Mouse (Mus musculus) midbrain, embryonic 10.5 days (tissue): ENCODE results near the gene Tfeb. TPM values are rescaled to one million over a fixed set of nuclear protein-coding genes. Genes with fewer than 3 reads are reported as not detected.

Source experiments
- DNase-seq: peaks from one replicate; pipeline ENCODE4 v3.0.0-alpha.2; 2017; ENCODE audit warnings: low spot score
- H3K27ac ChIP-seq: fragments of 300-500 bp; sonication (generic); replicated peaks from 2 replicates; pipeline ENCODE4 v1.5.1; 2016; ENCODE audit warnings: mild to moderate bottlenecking
- H3K27me3 ChIP-seq: fragments of 300-500 bp; sonication (generic); 2 replicates; pipeline ENCODE4 v1.6.1; 2016; ENCODE audit warnings: low read depth, mild to moderate bottlenecking; ENCODE audit not compliant: poor library complexity, severe bottlenecking
- H3K36me3 ChIP-seq: fragments of 300-500 bp; sonication (generic); 2 replicates; pipeline ENCODE4 v1.6.1; 2016; ENCODE audit warnings: mild to moderate bottlenecking, moderate library complexity
- H3K4me1 ChIP-seq: fragments of 300-500 bp; sonication (generic); 2 replicates; pipeline ENCODE4 v1.6.1; 2016
- H3K4me3 ChIP-seq: fragments of 300-500 bp; sonication (generic); 2 replicates; pipeline ENCODE4 v1.5.1; 2016; ENCODE audit warnings: mild to moderate bottlenecking, moderate library complexity
- H3K9me3 ChIP-seq: fragments of 300-500 bp; sonication (generic); replicated peaks from 2 replicates; pipeline ENCODE4 v1.6.1; 2016; ENCODE audit warnings: mild to moderate bottlenecking
- WGBS: fragments of 180-500 bp; shearing (Covaris S2); methylation state at CpG from one replicate; pipeline ENCODE4 v1.1.7; 2016; 5-methylcytosine and 5-hydroxymethylcytosine counted together
- polyA plus RNA-seq: library from polyadenylated mRNA; unstranded; fragments of >200 nt; fragmentation: Nextera tagmentation; extraction: Ambion mirVana; gene quantifications from 2 replicates; pipeline ENCODE4 v1.2.1, GENCODE M21; 2016

The Tfeb gene
- polyA plus RNA-seq, 1 experiment from 2014 or later: 1.9 TPM

DNA sequence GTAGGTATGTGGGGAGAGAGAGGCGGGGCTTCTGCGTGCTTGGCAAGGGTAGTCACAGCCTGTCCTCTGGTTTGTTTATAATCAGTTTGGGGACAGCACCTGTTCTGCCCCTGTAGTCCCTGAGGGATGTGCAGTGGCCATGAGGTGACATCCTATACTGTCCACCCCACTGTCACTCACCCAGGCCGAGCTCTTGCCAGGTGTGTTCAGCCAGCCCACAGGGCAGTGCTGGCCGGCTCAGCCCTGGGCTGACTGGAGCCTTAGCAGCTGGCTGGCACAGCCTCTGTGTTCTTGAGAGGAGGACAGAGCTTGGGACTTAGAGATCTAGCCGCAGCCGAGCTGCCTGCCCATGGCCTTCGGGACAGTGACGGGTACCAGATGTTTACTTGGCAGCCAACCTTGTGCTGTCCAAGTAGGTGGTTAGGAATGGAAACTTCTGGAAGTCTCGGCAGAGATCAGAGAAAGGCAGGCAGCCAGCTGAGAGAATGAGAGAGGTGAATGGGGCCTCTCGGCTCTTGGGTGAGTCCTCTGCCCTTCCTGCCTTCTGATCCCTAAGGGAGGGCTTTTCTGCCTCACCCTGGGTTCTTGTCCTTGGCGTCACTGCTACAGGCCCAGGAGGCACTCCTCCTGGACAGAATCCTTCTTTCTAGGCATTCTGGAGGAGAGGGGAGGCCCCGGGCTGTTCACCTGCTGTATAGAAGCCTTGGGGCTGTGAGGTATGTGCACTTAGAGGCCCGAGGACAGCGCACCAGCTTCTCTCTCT is 12.1 kb downstream of the Tfeb start:
- Histone ChIP-seq H3K4me1 (peaks cover 9% of the 10 kb centered on the region; the same call in 1 of the 2 replicates), H3K4me3 (no peak overlapping the region), H3K27me3 (no peaks in the 10 kb centered on the region), H3K9me3 (peaks cover 13% of the 10 kb centered on the region; the same call in 1 of the 2 replicates), H3K36me3 (no peaks in the 10 kb centered on the region), H3K27ac (peak overlapping the region; percentile 55; the same call in 1 of the 2 replicates)
- WGBS: 76% methylated on average over 14 of the region's 14 CpGs
- DNase-seq: no peak

DNA sequence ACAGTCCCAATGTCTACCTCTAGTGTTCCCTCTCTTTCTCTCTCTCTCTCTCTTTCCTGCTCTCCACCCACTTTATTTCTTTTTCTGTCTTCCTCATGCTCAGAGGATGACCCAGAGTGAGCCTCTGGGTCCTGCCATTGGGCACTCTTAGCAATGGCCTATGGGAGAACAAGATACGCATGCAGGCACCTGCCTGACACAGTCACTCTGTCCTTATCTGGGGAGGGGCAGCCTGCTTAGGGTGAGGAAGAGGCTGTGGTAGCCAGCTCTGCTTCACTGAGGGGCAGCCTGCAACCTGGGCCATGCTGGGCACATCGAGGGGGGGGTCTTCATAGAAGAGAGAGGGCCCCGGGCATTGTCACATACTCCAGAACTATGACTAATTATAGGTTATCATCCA is 12.8 kb downstream of the Tfeb start:
- no peak for DNase-seq
- Histone ChIP-seq H3K9me3 (peaks cover 11% of the 10 kb centered on the region; the same call in 1 of the 2 replicates), H3K27ac (0 out of 2 replicates have a peak overlapping the region, but pooled peaks have one; percentile 38), H3K36me3 (no peaks in the 10 kb centered on the region), H3K27me3 (no peaks in the 10 kb centered on the region), H3K4me3 (no peak overlapping the region), H3K4me1 (peaks cover 9% of the 10 kb centered on the region; the same call in 1 of the 2 replicates)
- 83% methylated on average over 3 of the region's 3 CpGs for WGBS

GRCm38 (mm10) chr17:47750101-47750500 is 13.3 kb downstream of the Tfeb start:
- Histone ChIP-seq H3K4me1 (peaks cover 9% of the 10 kb centered on the region; the same call in 1 of the 2 replicates), H3K27me3 (no peaks in the 10 kb centered on the region), H3K4me3 (no peak overlapping the region), H3K27ac (no peak overlapping the region), H3K9me3 (peaks cover 7% of the 10 kb centered on the region; the same call in 1 of the 2 replicates), H3K36me3 (no peaks in the 10 kb centered on the region)
- WGBS: 55% methylated on average over 6 of the region's 6 CpGs
- DNase-seq: no peak

DNA sequence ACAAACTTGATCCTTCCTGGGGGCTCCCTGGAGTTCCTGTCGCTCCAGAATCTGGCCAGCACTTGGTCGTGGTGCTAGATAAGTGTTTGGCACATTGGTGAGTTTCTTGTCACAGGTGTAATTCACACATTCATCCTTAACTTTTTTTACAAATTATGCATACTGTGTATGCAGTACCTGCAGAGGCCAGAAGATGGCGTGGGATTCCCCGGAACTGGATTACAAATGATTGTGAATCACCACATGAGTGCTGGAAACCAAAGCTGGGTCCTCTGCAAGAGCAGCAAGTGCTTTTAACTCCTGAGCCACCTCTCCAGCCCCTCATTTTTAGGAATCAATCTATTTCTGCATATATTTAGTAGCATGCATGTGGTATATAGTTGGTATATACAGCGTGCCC is 15.0 kb downstream of the Tfeb start:
- no peaks in the 10 kb centered on the region for H3K27me3 ChIP-seq
- H3K27ac ChIP-seq: no peak overlapping the region
- H3K9me3 ChIP-seq: peaks cover 7% of the 10 kb centered on the region; the same call in 1 of the 2 replicates
- DNase-seq: no peak
- peaks cover 13% of the 10 kb centered on the region; the same call in 1 of the 2 replicates for H3K4me1 ChIP-seq
- 74% methylated on average over 5 of the region's 5 CpGs for WGBS
- no peaks in the 10 kb centered on the region for H3K36me3 ChIP-seq
- H3K4me3 ChIP-seq: no peak overlapping the region

DNA sequence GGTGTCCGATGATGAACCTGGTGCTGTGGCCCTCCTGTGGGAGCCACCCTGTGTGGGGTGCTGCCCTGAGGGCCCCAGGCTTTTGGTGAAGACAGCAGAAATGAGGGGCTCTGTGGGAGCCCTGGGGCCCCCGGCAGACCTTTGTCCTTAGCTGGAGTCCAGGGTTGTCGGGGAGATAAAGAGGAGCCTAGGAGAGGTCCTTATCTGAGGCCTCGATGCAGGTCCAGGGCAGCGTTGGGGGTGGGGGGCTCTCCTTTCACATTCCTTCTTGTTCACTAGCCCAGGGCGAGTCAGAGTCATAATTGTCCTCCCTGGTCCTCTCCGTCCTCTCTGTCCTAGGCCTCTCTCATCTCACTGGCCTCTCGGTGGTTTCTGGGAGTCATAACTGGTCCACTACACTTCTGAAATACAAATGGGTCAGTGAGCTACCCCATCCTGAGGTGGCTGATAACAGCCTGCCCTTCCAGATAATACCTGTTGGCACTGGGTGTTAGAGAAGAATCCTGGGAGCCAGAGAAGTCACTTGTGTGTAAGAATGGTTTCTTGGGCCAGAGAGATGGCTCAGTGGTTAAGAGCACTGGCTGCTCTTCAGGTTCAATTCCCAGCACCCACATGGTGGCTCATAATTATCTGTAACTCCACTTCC is 16.4 kb downstream of the Tfeb start:
- Histone ChIP-seq H3K4me3 (no peak overlapping the region), H3K4me1 (peaks cover 13% of the 10 kb centered on the region; the same call in 1 of the 2 replicates), H3K27ac (no peak overlapping the region), H3K9me3 (peaks cover 7% of the 10 kb centered on the region; the same call in 1 of the 2 replicates), H3K36me3 (no peaks in the 10 kb centered on the region), H3K27me3 (no peaks in the 10 kb centered on the region)
- no peak for DNase-seq
- WGBS: 84% methylated on average over 8 of the region's 8 CpGs

DNA sequence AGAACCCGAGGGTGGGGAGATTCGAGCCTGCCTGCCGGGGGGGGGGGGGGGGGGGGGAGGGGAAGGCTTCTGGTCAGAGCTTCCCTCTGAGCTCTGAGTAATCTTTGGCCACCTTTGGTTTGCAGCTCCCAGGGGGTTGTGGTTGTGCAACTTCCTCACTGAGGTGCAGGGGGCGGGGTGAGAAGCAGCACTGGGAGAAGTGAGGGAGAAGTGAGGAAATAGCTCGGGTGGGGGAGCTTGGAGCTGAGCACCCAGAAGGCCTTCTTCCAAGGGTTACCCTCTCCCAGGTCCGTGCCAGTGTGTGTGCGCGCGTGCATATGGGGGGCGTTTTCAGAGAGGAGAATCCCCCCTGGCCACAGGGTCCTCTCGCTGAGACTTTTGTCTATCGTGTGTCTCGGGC is 17.4 kb downstream of the Tfeb start:
- peaks cover 15% of the 10 kb centered on the region; the same call in 1 of the 2 replicates for H3K4me1 ChIP-seq
- H3K9me3 ChIP-seq: peaks cover 7% of the 10 kb centered on the region; the same call in 1 of the 2 replicates
- no peaks in the 10 kb centered on the region for H3K27me3 ChIP-seq
- no peak overlapping the region for H3K4me3 ChIP-seq
- no peak for DNase-seq
- 86% methylated on average over 10 of the region's 13 CpGs for WGBS
- H3K36me3 ChIP-seq: no peaks in the 10 kb centered on the region
- H3K27ac ChIP-seq: no peak overlapping the region

- Histone ChIP-seq H3K36me3 (no peaks in the 10 kb centered on the region), H3K4me1 (peaks cover 22% of the 10 kb centered on the region), H3K27me3 (no peaks in the 10 kb centered on the region), H3K4me3 (no peak overlapping the region), H3K9me3 (peaks cover 6% of the 10 kb centered on the region; the same call in 1 of the 2 replicates), H3K27ac (no peak overlapping the region)
- WGBS: 39% methylated on average over 6 of the region's 6 CpGs
- DNase-seq: no peak
Measured at GRCm38 (mm10) chr17:47756366-47756765, 19.5 kb downstream of the Tfeb start.

GRCm38 (mm10) chr17:47757056-47757610 is 20.3 kb downstream of the Tfeb start:
- no peaks in the 10 kb centered on the region for H3K36me3 ChIP-seq
- no peak for DNase-seq
- no peak overlapping the region for H3K4me3 ChIP-seq
- H3K27ac ChIP-seq: no peak overlapping the region; the same call in 1 of the 2 replicates
- H3K9me3 ChIP-seq: no peaks in the 10 kb centered on the region
- peaks cover 22% of the 10 kb centered on the region for H3K4me1 ChIP-seq
- H3K27me3 ChIP-seq: no peaks in the 10 kb centered on the region
- 92% methylated on average over 7 of the region's 7 CpGs for WGBS

GRCm38 (mm10) chr17:47759702-47760410 is 23.0 kb downstream of the Tfeb start:
- Histone ChIP-seq H3K27me3 (no peaks in the 10 kb centered on the region), H3K9me3 (no peaks in the 10 kb centered on the region), H3K36me3 (no peaks in the 10 kb centered on the region), H3K27ac (0 out of 2 replicates have a peak overlapping the region, but pooled peaks have one; percentile 9), H3K4me1 (peaks cover 25% of the 10 kb centered on the region), H3K4me3 (no peak overlapping the region)
- 78% methylated on average over 15 of the region's 15 CpGs for WGBS
- DNase-seq: no peak

DNA sequence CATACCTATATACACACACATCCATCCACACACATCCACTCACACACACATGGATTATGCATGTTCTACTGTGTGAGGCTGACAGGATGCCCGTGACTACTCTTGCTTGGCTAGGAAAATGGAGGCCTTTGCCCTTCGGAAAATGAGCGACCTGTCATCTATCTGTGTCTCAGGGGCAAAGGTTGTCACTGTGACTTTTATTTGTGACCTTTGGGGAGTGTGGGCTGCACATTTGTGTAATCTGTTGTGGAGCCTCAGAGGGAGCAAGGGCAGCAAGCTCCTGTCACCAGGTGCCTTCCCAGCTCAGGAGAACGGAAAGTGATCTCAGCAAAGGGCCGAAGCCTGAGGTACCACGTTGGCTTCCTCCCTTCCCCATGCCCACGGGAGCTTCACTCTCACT is 25.2 kb downstream of the Tfeb start:
- H3K36me3 ChIP-seq: no peaks in the 10 kb centered on the region
- H3K9me3 ChIP-seq: no peaks in the 10 kb centered on the region
- no peak overlapping the region for H3K27ac ChIP-seq
- DNase-seq: no peak
- no peaks in the 10 kb centered on the region for H3K27me3 ChIP-seq
- H3K4me3 ChIP-seq: no peak overlapping the region
- 85% methylated on average over 7 of the region's 7 CpGs for WGBS
- peaks cover 18% of the 10 kb centered on the region for H3K4me1 ChIP-seq

DNA sequence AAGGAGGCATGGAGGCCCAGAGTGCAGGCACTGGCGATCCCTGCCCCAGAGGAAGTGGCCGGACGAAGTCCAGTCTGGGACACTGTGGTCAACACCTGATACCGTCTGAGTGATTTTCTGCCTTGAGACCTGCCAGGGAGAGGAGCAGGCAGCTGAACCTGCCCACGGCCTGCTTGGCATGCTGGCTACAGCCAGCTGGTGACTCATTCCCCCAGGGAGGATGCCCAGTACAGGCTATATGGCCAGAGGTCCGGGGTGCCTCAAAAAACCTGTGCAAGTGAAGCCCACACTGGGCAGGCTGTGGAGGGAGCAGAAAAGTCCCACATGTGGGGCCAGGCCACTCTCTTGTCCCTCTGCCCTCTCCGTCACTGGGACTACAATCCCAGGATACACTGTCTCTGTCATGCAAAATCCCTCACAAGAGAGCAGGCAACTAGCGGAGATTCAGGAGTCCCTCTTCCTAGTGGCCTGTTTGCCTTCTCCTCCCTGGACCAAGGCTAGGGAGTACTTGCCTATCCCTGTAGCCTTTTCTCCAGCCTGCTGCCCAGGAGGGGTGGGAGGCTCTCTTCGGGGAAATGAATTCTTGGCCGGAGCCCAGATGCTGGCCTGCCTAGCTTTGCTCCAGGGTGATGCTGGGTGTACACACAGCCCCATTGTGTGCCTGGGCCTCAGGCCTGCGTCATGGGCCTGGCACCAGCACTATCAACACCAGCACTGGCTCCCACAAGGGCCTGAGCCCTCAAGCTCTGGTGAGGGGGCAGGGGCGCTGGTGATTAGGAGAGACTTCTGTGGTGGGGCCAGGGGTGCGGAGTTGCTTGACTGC is 25.9 kb downstream of the Tfeb start:
- Histone ChIP-seq H3K36me3 (no peaks in the 10 kb centered on the region), H3K27ac (0 out of 2 replicates have a peak overlapping the region, but pooled peaks have one; percentile 13), H3K9me3 (no peaks in the 10 kb centered on the region), H3K4me3 (no peak overlapping the region), H3K4me1 (peaks cover 18% of the 10 kb centered on the region), H3K27me3 (no peaks in the 10 kb centered on the region)
- DNase-seq: no peak
- 84% methylated on average over 13 of the region's 13 CpGs for WGBS
